8 mouse cellular contexts compared by ENCODE assay signal in the genomic region with DNA sequence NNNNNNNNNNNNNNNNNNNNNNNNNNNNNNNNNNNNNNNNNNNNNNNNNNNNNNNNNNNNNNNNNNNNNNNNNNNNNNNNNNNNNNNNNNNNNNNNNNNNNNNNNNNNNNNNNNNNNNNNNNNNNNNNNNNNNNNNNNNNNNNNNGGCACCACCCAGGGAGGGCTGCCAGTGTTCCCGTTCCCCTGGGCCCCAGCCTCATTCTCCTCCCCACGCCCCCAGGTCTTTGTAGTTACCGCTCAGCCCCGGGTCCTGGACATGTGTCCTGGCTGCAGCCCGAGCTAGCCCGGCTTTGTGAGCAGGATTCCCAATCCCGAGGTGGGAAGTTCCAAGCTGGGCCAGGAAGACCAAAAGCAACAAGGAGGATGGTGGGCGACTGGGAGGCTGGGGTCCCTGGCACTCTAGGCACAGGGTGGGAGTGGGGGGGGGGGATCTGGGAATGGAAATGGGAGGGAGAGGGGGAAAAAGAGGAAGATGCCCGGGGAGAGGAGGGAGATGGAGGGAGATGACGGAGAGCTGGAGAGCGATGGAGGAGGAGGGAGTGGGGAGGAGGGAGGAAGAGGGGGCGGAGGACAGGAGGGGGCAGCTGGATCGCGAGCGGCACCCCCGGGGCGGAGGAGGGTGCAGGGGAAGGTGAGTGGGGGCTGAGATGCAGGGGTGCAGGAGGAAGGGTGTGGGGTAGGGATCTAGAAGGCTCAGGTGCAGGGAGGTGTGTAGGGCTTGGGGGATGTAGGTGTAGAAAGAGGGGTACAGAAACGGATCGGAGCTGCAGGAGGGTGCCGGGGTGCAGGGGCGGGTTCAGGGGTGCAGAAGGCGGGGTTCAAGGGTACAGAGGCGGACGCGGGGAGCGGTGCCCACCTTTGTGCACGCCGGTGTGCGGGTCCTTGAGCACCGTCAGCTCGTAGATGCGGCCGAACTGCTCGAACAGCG. TPM values are rescaled to one million over a fixed set of nuclear protein-coding genes. Genes with fewer than 3 reads are reported as not detected.
DNase-seq lines count a peak whose midpoint lies in the region; ATAC-seq and TF ChIP-seq lines count a peak whose summit lies in the region.

No protein-coding gene starts in this region.

- H3K4me2 ChIP-seq in intestine, embryonic 14.5 days (ENCODE audit: low read length): peak overlapping the region; percentile 70
- peak overlapping the region; percentile 67 for H3K4me2 ChIP-seq in neural tube, embryonic 13.5 days

- H3K9me3 ChIP-seq in intestine, embryonic 14.5 days (ENCODE audit: control insufficient read depth, low read length): no peaks in the 10 kb centered on the region
- no peaks in the 10 kb centered on the region for H3K9me3 ChIP-seq in neural tube, embryonic 13.5 days

- no peak for TF ChIP-seq CTCF in cerebellum, adult 2 months (IDR thresholded peaks at IDR 0.05; ENCODE audit: borderline replicate concordance, insufficient read depth, low read depth, low read length)

- peaks cover 5% of the 10 kb centered on the region; the same call in 1 of the 2 replicates for H3K4me1 ChIP-seq in cerebellum, adult 2 months (ENCODE audit: control insufficient read depth, insufficient read depth, low read length)
- H3K4me1 ChIP-seq in intestine, embryonic 14.5 days (replicated peaks; ENCODE audit: control insufficient read depth, insufficient read depth, low read length): no peaks in the 10 kb centered on the region
- H3K4me1 ChIP-seq in neural tube, embryonic 13.5 days (replicated peaks): peaks cover 52% of the 10 kb centered on the region

- H3K4me3 ChIP-seq in cerebellum, adult 2 months (replicated peaks; ENCODE audit: insufficient read depth, low read depth, low read length): peak overlapping the region; percentile 95
- H3K4me3 ChIP-seq in intestine, embryonic 14.5 days (ENCODE audit: low read depth, low read length): peak overlapping the region; percentile 42
- H3K4me3 ChIP-seq in neural tube, embryonic 13.5 days: peak overlapping the region; percentile 69

- peaks cover 10% of the 10 kb centered on the region for H3K36me3 ChIP-seq in intestine, embryonic 14.5 days (ENCODE audit: control insufficient read depth, insufficient read depth, low read length)
- H3K36me3 ChIP-seq in neural tube, embryonic 13.5 days: peaks cover 11% of the 10 kb centered on the region

- DNase-seq in cerebellum, adult 2 months: peak in 1 of 2 experiments; percentile 53
- DNase-seq in cerebellum, adult 11 months: no peak
- peak; percentile 62 for DNase-seq in right cerebral cortex, postnatal 4 days
- DNase-seq in right cerebral cortex, postnatal 36 days (ENCODE audit: low spot score in 2 of 2): no peak
- DNase-seq in intestine, embryonic 14.5 days (ENCODE audit: low spot score): no peak
- DNase-seq in layer of hippocampus, adult 8-10 months (ENCODE audit: low spot score in 2 of 2): no peak
- DNase-seq in frontal cortex, postnatal 14 days (ENCODE audit: low spot score in 2 of 2): no peak

- H3K9ac ChIP-seq in intestine, embryonic 14.5 days (ENCODE audit: low read length): 0 out of 2 replicates have a peak overlapping the region, but pooled peaks have one; percentile 16
- H3K9ac ChIP-seq in neural tube, embryonic 13.5 days: peak overlapping the region; percentile 90

- peak overlapping the region; percentile 26; the same call in 1 of the 2 replicates for H3K27ac ChIP-seq in cerebellum, adult 2 months (ENCODE audit: insufficient read depth, low read length)
- H3K27ac ChIP-seq in intestine, embryonic 14.5 days (ENCODE audit: low read depth): no peak overlapping the region
- H3K27ac ChIP-seq in neural tube, embryonic 13.5 days (replicated peaks): peak overlapping the region; percentile 88

- ATAC-seq in intestine, embryonic 14.5 days (replicated peaks; ENCODE audit: low FRiP score, low TSS enrichment, low read depth): no peak
- ATAC-seq in neural tube, embryonic 13.5 days (ENCODE audit: low read depth): peak; percentile 57

- no peaks in the 10 kb centered on the region for H3K27me3 ChIP-seq in cerebellum, adult 2 months (ENCODE audit: control insufficient read depth, insufficient read depth, low read length)
- H3K27me3 ChIP-seq in intestine, embryonic 14.5 days (replicated peaks; ENCODE audit: control insufficient read depth, insufficient read depth, low read length): peaks cover 30% of the 10 kb centered on the region
- peaks cover 17% of the 10 kb centered on the region for H3K27me3 ChIP-seq in neural tube, embryonic 13.5 days

- 2% methylated on average over 34 of the region's 35 CpGs for WGBS in cerebellum, adult 2 months
- WGBS in intestine, embryonic 14.5 days: 3% methylated on average over 35 of the region's 35 CpGs
- WGBS in neural tube, embryonic 13.5 days: 2% methylated on average over 25 of the region's 35 CpGs

- no peak for TF ChIP-seq POLR2A in cerebellum, adult 2 months (IDR thresholded peaks at IDR 0.05; ENCODE audit: borderline replicate concordance, insufficient read depth, low read length)

RNA-seq across cellular contexts. Expression of gene Celf5, which starts 0.6 kb away (rescaled TPM):
- 57.3 and 60.6 TPM in 2 replicates for polyA plus RNA-seq in cerebellum, adult 2 months (2012; rRNA removed)
- polyA plus RNA-seq in intestine, embryonic 14.5 days (2014; fragmentation: Nextera tagmentation; extraction: Ambion mirVana): 1.3 and 1.8 TPM in 2 replicates
- polyA plus RNA-seq in neural tube, embryonic 13.5 days (2015; fragmentation: Nextera tagmentation; extraction: Ambion mirVana): 52.7 and 56.1 TPM in 2 replicates
- total RNA-seq in layer of hippocampus, adult 8-10 months (2022): 100 to 1,000 TPM; 230 to 284 (median 256) TPM

RNA-seq across cellular contexts. Expression of gene Ncln, which starts 14.3 kb away (rescaled TPM):
- 112 and 116 TPM in 2 replicates for polyA plus RNA-seq in cerebellum, adult 2 months (2012; rRNA removed)
- polyA plus RNA-seq in intestine, embryonic 14.5 days (2014; fragmentation: Nextera tagmentation; extraction: Ambion mirVana): 82.4 and 99.0 TPM in 2 replicates
- polyA plus RNA-seq in neural tube, embryonic 13.5 days (2015; fragmentation: Nextera tagmentation; extraction: Ambion mirVana): 68.7 and 68.8 TPM in 2 replicates
- total RNA-seq in layer of hippocampus, adult 8-10 months (2022): 10 to 100 TPM; 74.1 to 88.0 (median 82.8) TPM

RNA-seq across cellular contexts. Expression of gene S1pr4, which starts 18.1 kb away (rescaled TPM):
- 0.67 and 1.1 TPM in 2 replicates for polyA plus RNA-seq in cerebellum, adult 2 months (2012; rRNA removed)
- polyA plus RNA-seq in intestine, embryonic 14.5 days (2014; fragmentation: Nextera tagmentation; extraction: Ambion mirVana): 0.53 and 0.65 TPM in 2 replicates
- 0.36 and 0.64 TPM in 2 replicates for polyA plus RNA-seq in neural tube, embryonic 13.5 days (2015; fragmentation: Nextera tagmentation; extraction: Ambion mirVana)
- total RNA-seq in layer of hippocampus, adult 8-10 months (2022): under 1 TPM; 0.51 to 0.80 (median 0.58) TPM

RNA-seq across cellular contexts. Expression of gene Nfic, which starts 26.4 kb away (rescaled TPM):
- polyA plus RNA-seq in cerebellum, adult 2 months (2012; rRNA removed): 103 and 108 TPM in 2 replicates
- polyA plus RNA-seq in intestine, embryonic 14.5 days (2014; fragmentation: Nextera tagmentation; extraction: Ambion mirVana): 52.4 and 57.2 TPM in 2 replicates
- polyA plus RNA-seq in neural tube, embryonic 13.5 days (2015; fragmentation: Nextera tagmentation; extraction: Ambion mirVana): 27.1 and 27.9 TPM in 2 replicates
- total RNA-seq in layer of hippocampus, adult 8-10 months (2022): 10 to 100 TPM; 52.8 to 61.6 (median 58.7) TPM

RNA-seq across cellular contexts. Expression of gene Gna15, which starts 42.2 kb away (rescaled TPM):
- 1.3 and 1.4 TPM in 2 replicates for polyA plus RNA-seq in cerebellum, adult 2 months (2012; rRNA removed)
- polyA plus RNA-seq in intestine, embryonic 14.5 days (2014; fragmentation: Nextera tagmentation; extraction: Ambion mirVana): 0.73 and 0.84 TPM in 2 replicates
- 1.3 and 1.9 TPM in 2 replicates for polyA plus RNA-seq in neural tube, embryonic 13.5 days (2015; fragmentation: Nextera tagmentation; extraction: Ambion mirVana)
- total RNA-seq in layer of hippocampus, adult 8-10 months (2022): 1 to 10 TPM; 2.5 to 9.7 (median 5.7) TPM

Comparison
In these comparisons a context has a peak if more than half of its experiments do, and no peak if none do; other contexts are left out.
1. H3K4me3 ChIP-seq: peak in every context shown above with its lines; median percentile 95 in cerebellum, adult 2 months; 69 in neural tube, embryonic 13.5 days; 42 in intestine, embryonic 14.5 days.
2. RNA of gene Celf5, which starts 0.6 kb away (polyA plus RNA-seq): 57.3 to 60.6 TPM in cerebellum, adult 2 months and 52.7 to 56.1 TPM in neural tube, embryonic 13.5 days; 1.3 to 1.8 TPM in intestine, embryonic 14.5 days; every median in the first group is over 10 times any median in the second.